Mouse (Mus musculus): ENCODE measurements around the gene Vat1l.

The Vat1l gene

DNA sequence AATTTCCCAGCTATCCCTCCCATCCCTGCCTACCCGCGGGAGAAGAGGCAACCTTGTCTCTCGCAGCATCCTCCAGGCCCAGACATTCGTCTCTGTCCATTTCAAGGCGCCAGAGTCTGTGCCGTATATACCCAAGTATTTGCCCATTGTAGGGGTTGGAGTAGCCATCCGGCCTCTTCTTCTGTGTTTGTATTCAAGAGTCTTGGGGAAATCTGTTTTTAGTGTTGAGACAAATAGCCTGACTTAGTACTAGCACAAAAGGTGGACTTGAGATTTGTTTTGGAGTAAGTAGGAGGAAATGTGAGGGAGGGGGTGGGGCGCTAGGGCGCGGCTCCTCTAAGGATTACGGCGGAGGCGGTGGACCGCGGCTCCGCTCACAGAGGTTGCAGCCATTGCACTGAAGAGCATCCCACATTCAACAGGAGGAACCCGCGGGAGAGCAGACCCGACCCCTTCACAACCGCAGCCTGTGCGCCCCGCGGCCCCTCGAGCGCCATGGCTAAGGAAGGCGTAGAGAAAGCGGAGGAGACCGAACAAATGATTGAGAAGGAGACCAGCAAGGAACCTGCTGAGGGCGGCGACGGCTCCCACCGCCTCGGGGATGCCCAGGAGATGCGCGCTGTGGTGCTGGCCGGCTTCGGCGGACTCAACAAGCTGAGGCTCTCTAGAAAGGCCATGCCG lies at the start of gene Vat1l:
Gene Vat1l, plus strand, starts transcription at position 392 of the 681 bp plus-strand sequence.
- DNase-seq (ENCODE audit: low spot score in 2 of 2), result no peak

DNA sequence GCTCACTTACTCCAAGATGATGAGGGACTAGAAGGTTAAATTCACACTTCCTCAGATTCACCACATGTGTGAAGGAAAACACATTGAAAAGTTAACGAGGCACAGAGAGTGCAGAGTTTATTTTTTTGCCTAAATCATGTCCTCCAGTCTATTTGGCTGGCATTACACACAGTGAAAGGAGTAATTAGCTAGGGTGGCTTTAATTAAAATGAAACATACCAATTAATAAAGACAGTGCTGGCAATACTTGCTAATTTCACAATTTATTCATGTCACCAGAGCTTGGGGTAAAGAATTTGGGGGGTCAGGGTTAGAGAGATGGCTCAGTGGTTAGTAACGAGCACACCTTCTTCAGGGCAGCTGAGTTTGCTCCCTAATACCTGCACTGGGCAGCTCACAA lies 46.8 kb upstream of the Vat1l start:
- DNase-seq (ENCODE audit: low spot score in 2 of 2), result no peak

DNA sequence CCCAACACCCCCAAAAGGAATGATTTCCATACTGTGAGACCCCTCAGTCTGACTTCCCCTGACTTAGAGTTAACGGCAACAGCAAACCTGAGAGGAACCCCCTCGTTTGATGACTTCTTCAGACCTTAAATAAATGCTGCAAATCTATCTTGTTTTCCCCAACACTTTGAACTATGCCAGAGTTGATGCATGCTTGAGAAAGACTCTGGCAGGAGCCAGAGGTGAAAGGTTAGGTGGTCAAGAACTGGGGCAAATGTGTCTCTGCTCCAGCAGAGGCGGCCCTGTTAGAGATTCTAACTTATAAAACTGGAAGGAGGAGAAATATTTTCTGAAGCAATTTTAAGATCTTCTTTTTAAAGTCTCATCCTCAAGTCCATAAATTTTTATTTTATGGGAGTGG lies 45.7 kb upstream of the Vat1l start:
- no peak for DNase-seq (ENCODE audit: low spot score in 2 of 2)

DNA sequence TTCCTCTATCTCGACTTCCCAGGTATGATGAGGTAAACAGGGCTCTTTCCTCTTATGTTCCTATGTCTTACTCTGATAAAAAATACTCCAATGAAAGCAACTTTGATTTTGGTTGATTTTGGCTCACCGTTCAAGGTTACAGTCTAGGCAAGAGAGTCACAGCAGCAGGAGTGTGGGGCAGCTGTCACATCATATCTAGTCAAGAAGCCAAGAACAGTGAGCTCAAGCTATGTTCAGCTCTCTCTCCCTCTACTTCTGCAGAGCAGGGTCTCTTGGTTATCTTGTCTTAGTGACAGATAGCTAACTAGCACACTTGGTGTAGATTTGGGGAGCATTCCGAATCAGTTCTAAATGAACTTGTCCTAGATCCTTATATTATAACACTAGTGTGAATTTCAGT lies 41.5 kb upstream of the Vat1l start:
- no peak for DNase-seq (ENCODE audit: low spot score in 2 of 2)

DNA sequence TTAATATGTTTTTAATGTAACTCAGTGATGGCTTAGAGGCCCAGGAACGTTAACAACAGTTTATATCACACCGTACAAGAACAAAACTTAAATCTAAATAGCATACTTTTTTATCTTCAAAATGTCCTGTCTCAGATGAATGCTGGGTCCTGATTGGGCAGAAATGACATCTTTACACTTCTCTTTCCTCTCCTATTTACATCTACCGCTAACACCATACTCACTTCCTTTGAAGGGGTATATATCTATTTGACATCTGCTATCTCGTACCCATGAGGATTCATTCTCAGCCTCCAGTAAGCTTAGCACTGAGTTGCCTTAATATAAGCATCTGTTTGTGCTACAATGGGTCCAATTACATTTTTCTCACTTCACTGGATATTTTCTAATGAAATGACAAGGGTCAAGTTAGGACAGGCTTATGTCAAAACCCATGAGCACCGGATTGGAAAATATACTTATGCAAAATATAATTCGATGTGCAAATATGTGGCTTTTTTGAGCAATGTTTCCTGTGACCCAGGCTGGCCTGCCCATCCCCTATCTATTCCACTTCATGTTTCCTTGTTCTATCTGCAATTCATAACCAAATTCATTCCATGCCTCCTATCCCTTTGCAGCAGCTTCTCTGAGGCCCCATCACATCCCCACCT lies 40.8 kb upstream of the Vat1l start:
- DNase-seq (ENCODE audit: low spot score in 2 of 2), result no peak

DNA sequence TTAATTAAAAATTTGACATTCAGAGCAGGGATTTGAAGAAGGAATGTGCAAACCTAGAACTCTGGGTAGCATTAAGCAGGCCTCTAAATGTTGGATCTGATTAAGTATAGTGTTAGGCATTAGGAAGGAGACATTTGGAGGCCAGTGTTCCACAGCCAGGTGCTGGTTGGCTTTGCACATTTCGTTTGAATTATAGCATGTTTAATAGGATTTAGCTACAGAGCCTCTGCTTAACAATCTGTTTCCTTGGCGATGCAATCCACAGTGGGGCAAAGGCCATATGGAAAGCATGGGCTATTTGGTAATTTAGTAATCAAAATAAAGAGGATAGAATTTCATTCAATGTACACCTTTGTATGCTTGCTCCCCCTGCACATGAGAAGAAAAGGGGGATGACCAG lies 39.7 kb upstream of the Vat1l start:
- no peak for DNase-seq (ENCODE audit: low spot score in 2 of 2)

DNA sequence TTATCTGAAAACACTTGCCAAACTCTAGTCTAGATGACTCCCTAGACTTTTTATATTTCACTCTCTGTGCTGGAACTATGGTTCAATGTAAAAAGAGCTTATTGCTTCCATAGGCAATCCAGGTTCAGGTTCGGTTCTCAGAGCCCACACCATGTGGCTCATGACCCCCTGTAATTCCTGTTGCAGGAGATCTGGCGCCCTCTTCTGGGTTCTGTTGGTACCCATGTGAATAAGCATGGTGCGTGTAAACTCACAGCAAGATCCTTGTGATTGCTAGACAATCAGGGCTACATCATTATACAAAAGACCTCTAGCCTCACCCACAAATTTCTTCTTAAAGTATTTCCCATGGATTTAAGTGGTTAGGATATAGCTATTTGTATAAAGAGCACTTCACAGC lies 28.7 kb upstream of the Vat1l start:
- DNase-seq (ENCODE audit: low spot score in 2 of 2), result peak in 1 of 2 experiments; percentile 14

DNA sequence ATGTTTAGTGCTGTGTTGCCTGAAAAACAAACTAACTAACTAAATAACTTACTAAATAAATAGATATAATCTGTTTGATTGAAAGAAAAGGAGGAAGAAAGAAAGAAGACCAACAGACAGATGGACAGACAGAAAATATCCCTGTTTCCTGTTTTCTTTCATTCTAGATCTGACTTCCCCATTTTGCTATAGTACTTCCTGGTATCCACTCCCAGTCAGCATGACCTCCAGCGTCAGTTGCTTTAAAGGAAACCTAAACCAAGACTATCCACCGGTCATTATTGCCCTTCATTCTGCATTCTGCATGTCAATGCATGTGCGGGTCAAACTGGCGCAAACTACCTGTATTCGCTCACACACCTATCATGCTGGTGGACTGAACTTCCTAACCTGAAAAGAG lies 12.1 kb upstream of the Vat1l start:
- no peak for DNase-seq (ENCODE audit: low spot score in 2 of 2)

DNA sequence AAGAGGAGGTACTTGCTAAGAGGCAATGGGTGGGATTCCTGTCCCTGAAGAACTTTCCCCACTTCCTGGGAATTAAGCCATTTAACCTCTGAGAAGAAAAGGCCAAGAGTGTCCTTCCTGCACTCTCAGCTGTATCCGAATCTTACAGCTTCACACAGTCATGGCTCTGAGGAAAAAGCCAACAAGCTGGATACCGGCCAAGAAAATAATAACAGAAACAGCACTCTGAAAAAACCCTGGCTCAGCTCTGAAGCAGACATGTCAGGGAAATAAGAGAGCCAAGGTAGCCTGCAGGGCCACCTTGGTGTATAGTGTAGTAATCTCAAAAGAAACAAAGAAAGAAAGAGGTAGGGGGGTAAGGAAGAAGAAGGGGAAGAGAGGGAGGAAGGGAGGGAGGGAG lies 6.4 kb upstream of the Vat1l start:
- DNase-seq (ENCODE audit: low spot score in 2 of 2), result no peak

DNA sequence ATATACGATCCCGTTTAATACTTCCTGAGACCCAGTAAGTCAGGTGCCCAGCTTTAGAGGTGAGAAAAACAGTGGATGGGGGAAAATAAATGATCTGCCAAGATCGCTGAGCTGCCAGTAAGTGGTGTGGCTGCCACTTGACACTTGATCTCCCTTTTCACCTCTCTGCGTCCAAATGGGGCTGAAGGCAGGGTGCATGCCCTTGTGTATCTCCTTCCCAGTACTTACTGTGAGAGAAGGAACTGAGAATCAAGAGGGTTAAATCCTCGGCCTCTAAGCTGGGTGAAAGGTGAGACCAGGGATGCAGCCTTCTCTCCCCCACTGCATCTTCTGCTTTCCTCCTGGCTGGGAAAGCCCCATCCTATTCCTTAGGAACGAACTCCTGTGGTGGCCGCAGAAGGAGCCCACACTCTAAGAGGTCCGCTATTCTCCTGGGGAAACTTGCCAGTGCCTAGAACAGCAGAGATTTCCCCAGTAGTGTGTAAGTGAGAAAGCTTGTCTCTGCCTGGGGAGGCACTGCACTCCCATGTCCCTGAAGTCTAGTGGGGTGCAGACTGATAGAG lies 1.1 kb downstream of the Vat1l start:
- no peak for DNase-seq (ENCODE audit: low spot score in 2 of 2)

DNA sequence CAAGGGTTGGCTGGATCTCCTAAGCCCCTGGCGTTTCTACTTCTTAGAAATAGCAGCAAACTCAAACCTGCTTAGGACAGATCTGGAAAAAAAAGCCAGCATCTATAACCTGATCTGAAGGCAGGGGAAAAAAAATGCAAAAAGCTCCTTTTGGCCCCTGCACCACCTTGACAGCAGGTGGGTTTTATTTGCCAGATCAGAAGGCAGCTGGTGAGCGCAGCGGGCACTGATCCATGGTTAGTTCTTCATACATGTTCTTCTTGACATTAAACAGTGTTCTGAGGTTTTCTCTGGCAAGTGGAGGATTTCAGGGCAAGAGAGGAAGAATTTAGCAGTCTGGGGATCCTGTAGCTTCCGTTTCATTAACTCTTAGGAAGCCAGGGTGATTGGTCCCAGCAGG lies 1.6 kb downstream of the Vat1l start:
- DNase-seq (ENCODE audit: low spot score in 2 of 2), result no peak

DNA sequence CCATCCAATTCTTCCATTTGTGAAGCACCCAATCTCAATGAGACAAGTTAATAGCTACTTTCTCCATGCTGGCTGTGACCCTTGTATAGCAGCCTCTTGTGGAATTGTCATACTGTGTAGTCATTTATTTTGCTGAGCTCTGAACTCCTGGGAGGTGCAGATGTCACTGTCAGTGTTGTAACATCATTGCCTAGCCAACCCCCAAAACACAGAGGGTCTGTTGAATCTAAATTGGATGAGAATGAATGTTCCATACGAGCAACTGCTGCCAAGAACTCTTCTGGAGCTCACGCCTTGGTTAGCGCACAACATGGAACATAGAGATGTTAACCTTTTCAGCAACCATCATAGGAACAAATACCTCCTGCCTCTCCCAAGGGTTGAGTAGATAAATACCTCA lies 15.4 kb downstream of the Vat1l start:
- no peak for DNase-seq (ENCODE audit: low spot score in 2 of 2)

DNA sequence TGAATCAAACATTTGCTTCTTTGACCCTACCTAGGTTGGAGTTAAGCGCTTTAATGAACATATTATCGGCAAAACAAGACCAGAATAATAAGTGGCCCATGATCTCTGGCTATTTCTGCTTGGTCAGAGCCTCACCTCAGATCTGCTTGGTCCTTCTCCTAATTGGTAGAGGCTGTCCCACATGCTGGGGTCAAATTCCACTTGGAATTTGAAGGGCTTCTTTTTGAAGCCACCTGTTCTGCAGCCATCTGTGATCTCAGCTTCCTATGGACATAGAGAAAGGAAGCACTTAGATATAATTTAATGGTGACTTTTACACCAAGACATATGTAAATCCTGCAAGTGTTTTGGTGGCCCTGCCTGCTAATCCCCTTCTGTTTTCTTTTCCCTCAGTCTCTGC lies 16.6 kb downstream of the Vat1l start:
- DNase-seq (ENCODE audit: low spot score in 2 of 2), result no peak

DNA sequence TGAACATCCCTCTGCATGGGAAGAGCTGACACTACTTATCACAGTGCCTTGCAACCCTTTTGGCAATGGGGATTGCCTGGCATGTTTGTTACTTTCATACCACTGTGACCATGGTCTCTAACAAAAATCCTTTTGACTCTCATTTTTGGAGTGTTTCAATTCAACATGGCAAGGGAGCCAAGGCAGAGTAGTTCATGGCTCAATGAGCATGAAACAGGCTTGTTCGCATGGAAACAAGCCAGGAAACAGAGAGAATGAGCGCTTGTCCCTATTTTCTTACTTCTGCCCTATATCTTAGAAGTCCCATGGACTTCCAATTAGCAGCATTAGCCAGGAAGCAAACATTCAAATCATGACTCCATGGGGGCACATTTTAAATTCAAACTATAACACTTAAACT lies 18.6 kb downstream of the Vat1l start:
- DNase-seq (ENCODE audit: low spot score in 2 of 2), result no peak

DNA sequence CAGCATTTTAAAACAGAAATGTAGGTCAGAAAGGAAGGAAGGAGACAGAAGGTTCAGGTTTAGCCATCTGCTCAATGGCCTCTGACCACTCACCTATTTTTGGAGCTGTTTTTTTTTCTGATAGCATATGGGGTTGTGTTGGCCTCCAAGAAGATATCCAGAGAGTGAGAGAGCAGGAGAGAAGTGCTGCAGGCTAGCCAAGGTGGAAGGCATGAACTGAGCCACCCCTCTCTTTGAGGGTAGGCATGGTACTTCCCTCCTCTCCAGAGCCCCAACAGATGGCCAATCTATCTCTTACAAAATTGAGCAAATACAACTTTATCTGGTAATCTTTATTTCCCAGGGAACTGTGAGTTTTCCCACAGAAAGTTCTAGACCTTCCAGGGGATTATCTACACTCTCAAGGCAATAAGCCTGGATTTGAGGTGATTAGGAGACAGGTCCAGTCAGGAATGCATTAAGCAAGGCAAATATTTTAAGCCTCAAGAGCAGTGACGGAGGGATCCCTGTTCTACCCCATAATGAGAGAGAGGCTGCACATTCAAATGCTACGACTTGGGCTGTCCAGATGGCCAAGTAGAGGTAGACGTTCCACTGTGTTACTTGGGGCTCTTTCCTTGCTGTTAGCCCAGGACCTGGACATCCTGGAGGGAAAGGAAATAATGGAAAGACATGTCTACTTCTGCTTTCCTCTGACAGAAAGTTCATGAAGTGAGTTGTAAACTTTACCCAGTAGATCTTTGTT lies 46.1 kb downstream of the Vat1l start:
- DNase-seq (ENCODE audit: low spot score in 2 of 2), result no peak

DNA sequence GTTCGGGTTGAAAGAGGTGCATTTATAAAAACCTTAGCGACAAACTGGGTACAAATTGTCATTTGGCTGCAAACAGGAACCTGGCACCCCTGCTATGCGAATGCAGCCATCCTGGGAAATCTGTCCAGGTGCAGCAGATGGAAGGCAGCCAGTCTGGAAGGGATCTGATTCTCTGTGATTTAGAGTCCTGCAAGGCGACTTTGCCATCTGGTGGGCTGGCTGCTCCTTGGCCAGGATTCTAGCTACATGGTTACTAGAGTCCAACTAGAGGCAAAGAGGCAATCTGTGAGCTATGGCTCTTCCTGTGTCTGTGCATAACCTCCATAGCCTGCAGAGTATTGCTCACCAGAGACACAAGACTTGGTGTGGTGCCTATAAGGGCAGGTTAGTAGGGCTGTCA lies 53.3 kb downstream of the Vat1l start:
- DNase-seq (ENCODE audit: low spot score in 2 of 2), result no peak

DNA sequence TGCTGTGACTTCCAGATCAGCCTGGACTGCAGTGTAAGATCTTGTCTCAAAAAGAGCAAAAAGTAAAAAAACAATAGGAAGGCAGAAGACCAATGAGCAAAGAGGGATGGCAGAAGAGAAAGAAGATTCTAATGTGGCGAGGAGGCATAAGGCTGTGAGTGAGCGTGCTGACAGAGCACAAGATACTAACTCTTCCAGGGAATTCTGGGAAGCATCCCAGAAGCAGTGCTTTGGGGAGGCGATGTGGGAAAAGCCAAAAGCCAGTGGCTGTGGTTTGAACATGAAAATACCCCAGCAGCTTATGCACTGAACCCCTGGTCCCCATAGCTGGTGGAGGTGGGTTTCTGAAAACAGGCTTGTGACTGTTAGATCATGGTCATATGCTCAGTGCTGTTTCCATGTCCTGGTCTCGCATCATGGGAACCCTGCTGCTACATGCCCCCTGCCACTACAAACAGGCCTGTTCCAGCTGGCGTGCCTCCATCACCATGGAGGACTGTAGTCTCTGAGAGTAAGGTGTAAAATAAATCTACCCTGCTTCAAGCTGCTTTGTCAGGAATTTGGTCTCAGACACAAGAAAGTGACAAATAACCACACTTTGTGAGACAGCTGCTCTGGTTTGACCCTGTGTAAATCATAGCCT lies 54.4 kb downstream of the Vat1l start:
- no peak for DNase-seq (ENCODE audit: low spot score in 2 of 2)

DNA sequence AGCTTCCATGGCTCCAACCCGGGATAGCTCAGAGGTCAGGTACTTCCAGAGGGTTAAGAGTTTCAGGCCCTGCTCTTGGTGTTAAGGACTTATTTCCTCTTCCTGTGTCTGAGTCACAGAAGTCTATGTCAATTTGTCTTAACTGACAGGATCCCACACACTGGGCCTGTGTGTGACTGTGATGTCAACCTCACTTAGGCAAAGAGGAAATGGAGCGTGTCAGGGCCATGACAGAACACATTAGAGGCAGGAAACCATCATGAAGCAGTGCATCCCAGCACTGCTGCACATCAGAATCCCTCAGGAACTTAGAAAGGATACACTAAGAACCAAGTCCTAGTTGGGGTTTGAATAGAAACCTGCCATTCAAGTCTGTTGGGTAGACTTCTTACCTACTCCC lies 56.9 kb downstream of the Vat1l start:
- no peak for DNase-seq (ENCODE audit: low spot score in 2 of 2)

DNA sequence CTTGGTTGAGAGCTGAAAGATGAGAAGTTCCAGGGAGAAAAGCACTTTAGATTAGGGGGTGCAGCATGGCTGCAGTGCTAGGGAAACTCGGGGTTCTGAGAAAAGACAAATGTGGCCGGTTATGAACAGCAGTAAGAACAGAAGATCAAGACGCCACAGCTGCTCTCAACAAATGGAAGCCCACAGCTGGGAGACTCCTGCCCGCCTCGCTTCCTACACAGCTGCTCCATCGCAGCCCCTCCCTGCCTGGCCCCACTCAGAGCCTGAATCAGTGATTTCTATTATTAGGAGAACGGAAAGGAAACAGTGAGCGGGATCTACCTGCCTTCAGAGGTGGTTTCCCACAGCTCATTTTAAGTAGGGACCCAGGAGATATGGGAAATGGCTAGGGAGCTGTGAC lies 69.1 kb downstream of the Vat1l start:
- no peak for DNase-seq (ENCODE audit: low spot score in 2 of 2)

DNA sequence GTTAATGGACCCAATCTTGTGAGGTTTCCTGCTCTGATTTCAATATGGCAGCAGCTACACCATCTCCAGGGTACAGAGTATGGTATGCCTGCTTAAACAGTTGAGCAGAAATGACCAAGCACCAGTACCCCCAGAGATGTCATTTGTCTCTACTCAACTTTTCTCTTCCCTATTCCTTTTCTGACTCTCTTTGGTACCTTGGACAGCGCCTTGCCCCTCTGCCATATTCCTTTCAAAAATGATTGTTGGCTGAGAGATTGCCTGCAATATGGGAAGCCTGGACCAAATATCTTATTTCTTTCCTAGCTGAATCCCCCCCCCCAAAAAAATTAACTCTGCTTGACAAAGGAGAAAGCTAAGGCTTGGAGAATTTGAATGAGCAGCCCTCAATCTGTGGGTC lies 75.7 kb downstream of the Vat1l start:
- no peak for DNase-seq (ENCODE audit: low spot score in 2 of 2)

DNA sequence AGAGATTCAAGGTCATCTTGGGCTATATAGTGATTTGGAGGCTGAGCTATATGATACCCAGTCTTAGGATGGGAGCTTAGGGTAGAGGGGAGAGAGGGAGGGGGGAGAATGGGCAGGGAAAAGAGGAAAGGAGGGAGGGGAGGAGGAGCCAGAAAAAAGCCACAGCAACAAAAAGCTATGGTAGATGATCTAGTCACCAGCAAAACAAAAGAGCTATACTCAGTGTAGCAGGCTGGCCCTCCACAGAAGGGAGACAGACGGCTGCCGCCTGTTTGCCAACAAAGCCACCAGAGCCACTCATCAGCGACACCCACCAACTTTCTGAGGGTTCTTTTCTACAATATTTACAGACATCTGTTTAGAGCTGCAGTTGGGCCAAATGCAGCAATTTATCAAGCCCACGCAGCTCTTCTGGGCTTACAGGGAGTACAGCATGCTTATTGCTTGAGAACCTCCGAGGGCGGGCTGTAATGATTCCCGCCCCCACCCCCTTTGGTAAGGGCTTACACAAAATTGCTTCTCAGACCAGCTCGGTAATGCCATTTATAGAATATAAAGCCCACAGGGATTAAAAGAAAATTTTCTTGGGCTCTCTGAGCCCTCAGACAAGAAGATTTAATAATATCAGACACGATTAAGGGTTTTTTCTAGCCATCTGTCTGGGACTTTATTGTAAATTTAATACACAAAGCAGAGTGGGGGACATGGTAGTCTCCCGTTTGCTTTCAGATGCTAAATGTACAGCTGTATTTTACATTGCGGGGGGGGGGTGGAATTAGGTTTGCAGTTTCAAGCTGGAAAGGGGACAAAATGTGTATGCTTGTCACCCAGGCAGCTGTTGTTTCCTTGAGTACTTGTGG lies 89.7 kb downstream of the Vat1l start:
- no peak for DNase-seq (ENCODE audit: low spot score in 2 of 2)

DNA sequence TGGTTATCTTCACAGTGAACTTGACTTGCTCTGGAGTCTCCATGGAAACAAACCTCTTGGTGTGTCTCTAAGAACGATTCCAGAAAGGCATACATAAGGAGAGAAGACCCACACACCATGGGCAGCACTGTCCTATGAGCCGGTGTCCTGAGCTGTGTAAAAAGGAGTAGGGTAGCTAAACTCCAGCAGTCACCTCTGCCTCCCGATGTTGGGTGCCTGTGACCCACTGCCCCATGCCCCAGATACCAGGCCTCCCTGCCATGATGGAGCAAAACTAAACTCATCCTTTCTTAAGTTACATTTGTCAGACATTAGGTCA lies 90.3 kb downstream of the Vat1l start:
- no peak for DNase-seq (ENCODE audit: low spot score in 2 of 2)
